Mouse (Mus musculus) MEL (cell line): Measurements from ENCODE around the gene Zdhhc12.

ENCODE experiments used
- CHD1 ChIP-seq: IDR thresholded peaks from 2 replicates; pipeline ENCODE4 v1.6.1; 2012; ENCODE audit warnings: low read depth, mild to moderate bottlenecking, inconsistent platforms, low read length, improper control_type of control experiment
- CTCF ChIP-seq, 3 experiments: IDR thresholded peaks in 2 of 3; conservative IDR thresholded peaks in 1 of 3; 2 replicates each; pipeline ENCODE4 v1.5.1; 2011 to 2012; ENCODE audit warnings: low read length in 3 of 3, low read depth in 2 of 3, mild to moderate bottlenecking in 2 of 3, improper control_type of control experiment in 1 of 3, inconsistent platforms in 1 of 3, mixed read lengths in 1 of 3, moderate library complexity in 1 of 3; ENCODE audit not compliant: control insufficient read depth in 1 of 3, insufficient read depth in 1 of 3, poor library complexity in 1 of 3, severe bottlenecking in 1 of 3
- E2F4 ChIP-seq: IDR thresholded peaks from 2 replicates; pipeline ENCODE4 v1.6.1; 2011; ENCODE audit warnings: low read depth, low read length, improper control_type of control experiment, borderline replicate concordance
- GATA1 ChIP-seq: IDR thresholded peaks from 2 replicates; pipeline ENCODE4 v1.6.1; 2011; ENCODE audit warnings: low read depth, low read length, improper control_type of control experiment
- KAT2A ChIP-seq: conservative IDR thresholded peaks from 2 replicates; pipeline ENCODE4 v1.6.1; 2012; ENCODE audit warnings: low read depth, low read length, improper control_type of control experiment, inconsistent platforms
- MXI1 ChIP-seq: IDR thresholded peaks from 2 replicates; pipeline ENCODE4 v1.6.1; 2011; ENCODE audit warnings: mild to moderate bottlenecking, low read depth, low read length, improper control_type of control experiment
- MYC ChIP-seq: IDR thresholded peaks from 2 replicates; pipeline ENCODE4 v1.6.1; 2011; ENCODE audit warnings: low read depth, mild to moderate bottlenecking, low read length, improper control_type of control experiment, moderate library complexity
- NELFE ChIP-seq: IDR thresholded peaks from 2 replicates; pipeline ENCODE4 v1.6.1; 2011; ENCODE audit warnings: low read depth, low read length, improper control_type of control experiment
- POLR2A ChIP-seq, 2 experiments: IDR thresholded peaks; 2 replicates each; pipeline ENCODE4 v1.6.1; 2011 to 2012; ENCODE audit warnings: low read length in 2 of 2, mild to moderate bottlenecking in 2 of 2, control low read depth in 1 of 2, improper control_type of control experiment in 1 of 2, low read depth in 1 of 2, moderate library complexity in 1 of 2; ENCODE audit not compliant: control insufficient read depth in 1 of 2, insufficient read depth in 1 of 2, poor library complexity in 1 of 2
- POLR2AphosphoS2 ChIP-seq: IDR thresholded peaks from 2 replicates; pipeline ENCODE4 v1.6.1; 2011; ENCODE audit warnings: low read length, improper control_type of control experiment
- SIN3A ChIP-seq: IDR thresholded peaks from 2 replicates; pipeline ENCODE4 v1.6.1; 2012; ENCODE audit warnings: low read length, improper control_type of control experiment, inconsistent platforms
- UBTF ChIP-seq: IDR thresholded peaks from 2 replicates; pipeline ENCODE4 v1.6.1; 2012; ENCODE audit warnings: low read depth, mild to moderate bottlenecking, inconsistent platforms, low read length, improper control_type of control experiment, moderate library complexity, borderline replicate concordance; ENCODE audit not compliant: insufficient read depth
- ZC3H11A ChIP-seq: IDR thresholded peaks from 2 replicates; pipeline ENCODE4 v1.6.1; 2012; ENCODE audit warnings: low read depth, mild to moderate bottlenecking, inconsistent platforms, low read length, improper control_type of control experiment

DNA sequence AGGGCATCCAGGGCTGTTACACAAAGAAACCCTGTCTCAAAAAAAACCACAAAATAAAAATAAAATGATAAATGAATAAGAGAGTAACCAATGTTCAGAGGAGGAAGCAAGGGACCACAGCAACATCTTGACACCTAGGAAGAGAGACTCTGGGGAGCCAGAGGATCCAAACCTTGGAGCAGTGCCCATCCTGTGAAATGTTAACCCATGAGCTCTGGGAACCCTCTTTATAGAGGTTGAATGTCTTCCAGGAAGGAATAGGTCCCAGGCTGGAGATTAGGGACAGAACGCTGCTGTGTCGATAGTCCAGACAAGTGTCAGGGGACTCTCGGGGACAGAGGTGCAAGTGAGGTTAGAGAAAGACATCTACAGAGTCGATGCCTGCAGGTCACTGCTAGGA is 26.8 kb upstream of the Zdhhc12 start:
- TF ChIP-seq POLR2AphosphoS2 (no peak), CTCF (IDR thresholded peaks at IDR 0.05 in 2 of 3, conservative IDR thresholded peaks at IDR 0.05 in 1 of 3; ENCODE audit: control insufficient read depth in 1 of 3, insufficient read depth in 1 of 3, low read depth in 2 of 3, low read length in 3 of 3, poor library complexity in 1 of 3, severe bottlenecking in 1 of 3) (no peak), MYC (no peak), SIN3A (no peak), KAT2A (no peak), NELFE (no peak), E2F4 (no peak), UBTF (no peak), MXI1 (no peak), GATA1 (no peak), POLR2A (IDR thresholded peaks at IDR 0.05; ENCODE audit: control insufficient read depth in 1 of 2, insufficient read depth in 1 of 2, low read depth in 1 of 2, low read length in 2 of 2, poor library complexity in 1 of 2) (no peak), ZC3H11A (no peak), CHD1 (no peak)
